Mouse (Mus musculus) ES-E14 (cell line): Measurements from ENCODE around the gene Mthfsl.
"Not testable (repeated sequence)": the region's sequence is repeated elsewhere in the genome, so short reads cannot be mapped to it uniquely, and the experiment has no call there.

Source experiments
- CHD2 ChIP-seq: IDR thresholded peaks from 2 replicates; pipeline ENCODE4 v1.6.1; 2014; ENCODE audit warnings: mild to moderate bottlenecking, low read depth, low read length, inconsistent platforms
- HCFC1 ChIP-seq: IDR thresholded peaks from 2 replicates; pipeline ENCODE4 v1.6.1; 2012; ENCODE audit warnings: low read length, inconsistent platforms, borderline replicate concordance; ENCODE audit not compliant: insufficient read depth
- MAFK ChIP-seq: IDR thresholded peaks from 2 replicates; pipeline ENCODE4 v1.6.1; 2014; ENCODE audit warnings: mild to moderate bottlenecking, low read depth, low read length, inconsistent platforms; ENCODE audit not compliant: insufficient read depth
- ZNF384 ChIP-seq: IDR thresholded peaks from 2 replicates; pipeline ENCODE4 v1.6.1; 2012; ENCODE audit warnings: low read depth, low read length, inconsistent platforms

DNA sequence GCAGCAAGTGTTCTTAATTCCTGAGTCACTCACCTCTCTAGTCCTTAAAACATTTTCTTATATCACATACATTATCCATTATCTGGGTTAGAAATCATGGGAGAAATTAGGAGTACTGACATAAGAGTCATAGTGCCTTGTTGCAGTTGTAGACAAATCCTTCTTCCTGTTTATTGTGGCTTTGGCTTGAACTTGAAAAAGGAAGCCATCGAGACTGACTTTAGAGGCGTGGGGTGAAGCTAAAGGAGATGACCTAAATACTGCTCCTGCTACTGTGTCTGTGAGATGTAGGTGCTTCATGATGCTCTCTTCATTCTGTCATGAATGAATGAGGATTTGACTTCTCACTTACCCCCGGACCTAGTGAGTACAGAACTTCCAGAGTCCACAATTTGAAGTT is 12.2 kb upstream of the Mthfsl start:
- TF ChIP-seq CHD2, HCFC1, MAFK, ZNF384: not testable (repeated sequence)
